Mouse (Mus musculus) heart, postnatal 0 days (tissue): ENCODE data around the gene Zmiz2.

Experiments
- CTCF ChIP-seq: IDR thresholded peaks from 2 replicates; pipeline ENCODE4 v1.5.1; 2016; ENCODE audit warnings: antibody characterized with exemption, control low read depth, low read depth
- EP300 ChIP-seq: IDR thresholded peaks from 2 replicates; pipeline ENCODE4 v1.6.1; 2016; ENCODE audit warnings: antibody characterized with exemption, low read depth

DNA sequence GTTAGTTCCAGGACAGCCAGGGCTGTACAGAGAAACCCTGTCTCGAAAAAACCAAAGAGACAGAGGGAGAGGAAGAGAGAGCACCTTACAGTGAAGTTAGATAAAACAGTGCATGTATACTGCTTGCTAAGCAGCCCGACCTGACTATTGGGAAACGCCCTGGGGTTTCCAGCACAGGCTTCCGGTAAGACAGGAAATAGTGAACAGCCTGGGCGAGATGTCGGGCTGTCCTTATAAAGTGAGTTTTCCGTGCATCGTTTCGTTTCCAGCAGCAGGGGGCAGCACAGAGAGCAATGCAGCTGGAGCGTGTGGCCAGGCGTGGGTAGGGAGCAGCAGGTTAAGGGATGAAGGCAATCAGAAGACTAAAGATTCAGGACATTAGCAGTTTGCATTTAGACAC lies 23.0 kb upstream of the Zmiz2 start:
- TF ChIP-seq CTCF: peak; percentile 91
- TF ChIP-seq EP300: no peak
